Mouse (Mus musculus) liver, embryonic 11.5 days (tissue): ENCODE results near the gene Cirbp. TPM values are rescaled to one million over a fixed set of nuclear protein-coding genes. Genes with fewer than 3 reads are reported as not detected.

ENCODE experiments used
- ATAC-seq: fragments of 200-750 bp; cut with Nextera tagmentation; replicated peaks from 2 replicates; pipeline ENCODE4 v1.8.0; 2017; ENCODE audit warnings: moderate number of reproducible peaks, mild to moderate bottlenecking, moderate TSS enrichment, moderate library complexity; ENCODE audit not compliant: low FRiP score
- DNase-seq: peaks from one replicate; pipeline ENCODE4 v3.0.0-alpha.2; 2017; ENCODE audit warnings: low spot score
- H3K27ac ChIP-seq: fragments of 300-500 bp; sonication (generic); 2 replicates; pipeline ENCODE4 v1.5.1; 2014; ENCODE audit warnings: mild to moderate bottlenecking, low read depth, low read length, control low read depth
- H3K27me3 ChIP-seq: fragments of 300-500 bp; sonication (generic); replicated peaks from 2 replicates; pipeline ENCODE4 v1.6.1; 2014; ENCODE audit warnings: low read length, mixed read lengths; ENCODE audit not compliant: control insufficient read depth, insufficient read depth
- H3K36me3 ChIP-seq: fragments of 300-500 bp; sonication (generic); 2 replicates; pipeline ENCODE4 v1.6.1; 2014; ENCODE audit warnings: mild to moderate bottlenecking, low read length, moderate library complexity, mixed read lengths; ENCODE audit not compliant: control insufficient read depth, insufficient read depth
- H3K4me1 ChIP-seq: fragments of 300-500 bp; sonication (generic); replicated peaks from 2 replicates; pipeline ENCODE4 v1.6.1; 2014; ENCODE audit warnings: low read length, mixed read lengths; ENCODE audit not compliant: control insufficient read depth, insufficient read depth
- H3K4me2 ChIP-seq: fragments of 300-500 bp; sonication (generic); 2 replicates; pipeline ENCODE4 v1.6.1; 2014; ENCODE audit warnings: mild to moderate bottlenecking, control low read depth, moderate library complexity
- H3K4me3 ChIP-seq: fragments of 300-500 bp; sonication (generic); 2 replicates; pipeline ENCODE4 v1.5.1; 2014; ENCODE audit warnings: low read depth, low read length, control low read depth
- H3K9ac ChIP-seq: fragments of 300-500 bp; sonication (generic); 2 replicates; pipeline ENCODE4 v1.6.1; 2014; ENCODE audit warnings: low read depth, low read length, control low read depth
- H3K9me3 ChIP-seq: fragments of 300-500 bp; sonication (generic); 2 replicates; pipeline ENCODE4 v1.6.1; 2016; ENCODE audit warnings: low read length, inconsistent platforms, mixed read lengths; ENCODE audit not compliant: control insufficient read depth
- WGBS: fragments of 180-500 bp; shearing (Covaris S2); extraction: QIAGEN DNeasy Blood & Tissue Kit; methylation state at CpG from one replicate; pipeline ENCODE4 v1.1.7; 2014; 5-methylcytosine and 5-hydroxymethylcytosine counted together
- polyA plus RNA-seq: library from polyadenylated mRNA; unstranded; fragments of >200 nt; fragmentation: Nextera tagmentation; extraction: Ambion mirVana; gene quantifications from 2 replicates; pipeline ENCODE4 v1.2.1, GENCODE M21; 2014

Cirbp gene
- polyA plus RNA-seq, 1 experiment from 2014 or later = 25.1 TPM

GRCm38 (mm10) chr10:80140666-80141035, 25.1 kb upstream of the Cirbp start, which contains the start of gene Cbarp:
Gene Cbarp (minus strand): TSS chr10:80140835.
- Histone ChIP-seq H3K9me3 (no peaks in the 10 kb centered on the region), H3K27me3 (peaks cover 31% of the 10 kb centered on the region), H3K4me1 (peaks cover 54% of the 10 kb centered on the region), H3K4me2 (peak within 1 kb of the TSS; percentile 100), H3K4me3 (peak within 1 kb of the TSS; percentile 80), H3K36me3 (peaks cover 22% of the 10 kb centered on the region), H3K27ac (peak within 1 kb of the TSS; percentile 88), H3K9ac (peak within 1 kb of the TSS; percentile 63)
- no peak for ATAC-seq
- WGBS = 69% methylated on average over 10 of the region's 10 CpGs
- DNase-seq = no peak

GRCm38 (mm10) chr10:80141243-80141642, 24.5 kb upstream of the Cirbp start:
- Histone ChIP-seq H3K27me3 (peaks cover 26% of the 10 kb centered on the region), H3K27ac (peak overlapping the region; percentile 88), H3K9me3 (no peaks in the 10 kb centered on the region), H3K4me3 (peak overlapping the region; percentile 80), H3K9ac (peak overlapping the region; percentile 63), H3K36me3 (peaks cover 27% of the 10 kb centered on the region), H3K4me1 (peaks cover 60% of the 10 kb centered on the region), H3K4me2 (peak overlapping the region; percentile 75)
- peak; percentile 80 for ATAC-seq
- 0% methylated on average over 29 of the region's 29 CpGs for WGBS
- DNase-seq = peak; percentile 96

GRCm38 (mm10) chr10:80141786-80142529, 23.8 kb upstream of the Cirbp start:
- Histone ChIP-seq H3K36me3 (peaks cover 29% of the 10 kb centered on the region), H3K9me3 (no peaks in the 10 kb centered on the region), H3K27ac (peak overlapping the region; percentile 88), H3K27me3 (peaks cover 19% of the 10 kb centered on the region), H3K9ac (peak overlapping the region; percentile 90), H3K4me1 (peaks cover 61% of the 10 kb centered on the region), H3K4me2 (peak overlapping the region; percentile 75), H3K4me3 (peak overlapping the region; percentile 80)
- peak; percentile 83 for ATAC-seq
- DNase-seq = peak; percentile 89
- 1% methylated on average over 43 of the region's 43 CpGs for WGBS

GRCm38 (mm10) chr10:80142530-80142925, 23.3 kb upstream of the Cirbp start:
- no peaks in the 10 kb centered on the region for H3K9me3 ChIP-seq
- peaks cover 13% of the 10 kb centered on the region for H3K27me3 ChIP-seq
- H3K27ac ChIP-seq = peak overlapping the region; percentile 88
- ATAC-seq = peak; percentile 7; the same call in 1 of the 2 replicates
- DNase-seq = no peak
- H3K9ac ChIP-seq = peak overlapping the region; percentile 90
- peak overlapping the region; percentile 75 for H3K4me2 ChIP-seq
- peak overlapping the region; percentile 80 for H3K4me3 ChIP-seq
- H3K4me1 ChIP-seq = peaks cover 61% of the 10 kb centered on the region
- WGBS = 1% methylated on average over 15 of the region's 15 CpGs
- peaks cover 29% of the 10 kb centered on the region for H3K36me3 ChIP-seq

DNA sequence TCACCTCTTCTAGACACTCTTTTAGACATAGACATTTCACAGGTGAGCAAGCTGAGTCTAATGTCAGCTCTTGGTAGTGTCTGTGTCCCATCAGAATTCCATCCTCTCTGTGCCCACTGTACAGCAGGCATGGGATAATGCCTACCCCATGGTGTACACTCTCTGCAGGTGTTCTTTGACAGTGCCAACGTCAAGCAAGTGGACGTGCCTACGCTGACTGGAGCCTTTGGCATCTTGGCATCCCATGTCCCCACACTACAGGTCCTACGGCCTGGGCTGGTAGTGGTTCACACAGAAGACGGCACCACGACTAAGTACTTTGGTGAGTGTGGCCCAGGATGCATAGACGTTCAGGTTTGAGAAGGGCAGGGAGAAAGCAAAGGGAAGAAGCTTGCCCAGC, 22.1 kb upstream of the Cirbp start:
- 95% methylated on average over 7 of the region's 7 CpGs for WGBS
- Histone ChIP-seq H3K27me3 (peaks cover 4% of the 10 kb centered on the region; the same call in 1 of the 2 replicates), H3K27ac (no peak overlapping the region), H3K4me2 (peak overlapping the region; percentile 75), H3K4me1 (peaks cover 55% of the 10 kb centered on the region), H3K36me3 (peaks cover 29% of the 10 kb centered on the region), H3K9me3 (no peaks in the 10 kb centered on the region), H3K4me3 (peak overlapping the region; percentile 80), H3K9ac (no peak overlapping the region)
- ATAC-seq (no peak), DNase-seq (no peak)

DNA sequence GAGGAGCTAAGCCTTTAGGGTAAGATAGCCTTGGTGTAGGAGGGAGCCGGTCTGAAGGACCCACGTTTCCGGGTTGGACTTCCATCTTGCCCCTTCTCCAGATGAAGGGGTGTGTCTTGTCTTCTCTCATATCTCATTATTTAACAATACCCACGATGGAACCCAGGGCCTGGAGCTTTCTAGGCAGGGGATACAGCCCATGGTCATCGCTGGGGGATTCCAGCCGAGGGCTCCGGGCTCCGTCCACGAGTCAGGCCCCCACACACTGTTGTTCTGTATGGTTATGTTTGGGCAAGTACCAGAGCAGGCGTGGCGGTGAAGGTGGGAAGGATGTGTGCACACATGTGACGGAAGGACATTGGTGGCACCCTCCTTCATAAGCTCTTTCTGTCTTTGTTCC, 21.6 kb upstream of the Cirbp start:
- DNase-seq (no peak), ATAC-seq (no peak)
- 91% methylated on average over 12 of the region's 12 CpGs for WGBS
- Histone ChIP-seq H3K9me3 (no peaks in the 10 kb centered on the region), H3K4me2 (no peak overlapping the region), H3K36me3 (peaks cover 29% of the 10 kb centered on the region), H3K4me3 (no peak overlapping the region), H3K27ac (no peak overlapping the region), H3K4me1 (peaks cover 54% of the 10 kb centered on the region), H3K27me3 (0 out of 2 replicates have a peak, but pooled peaks cover 3% of the 10 kb centered on the region), H3K9ac (no peak overlapping the region)

GRCm38 (mm10) chr10:80144864-80145838, 20.6 kb upstream of the Cirbp start:
- ATAC-seq (no peak), DNase-seq (peak; percentile 46)
- H3K27me3 ChIP-seq = no peaks in the 10 kb centered on the region
- H3K9me3 ChIP-seq = no peaks in the 10 kb centered on the region
- H3K4me1 ChIP-seq = peaks cover 51% of the 10 kb centered on the region
- H3K4me2 ChIP-seq = peak overlapping the region; percentile 19; the same call in 1 of the 2 replicates
- H3K36me3 ChIP-seq = peaks cover 33% of the 10 kb centered on the region
- WGBS = 80% methylated on average over 20 of the region's 20 CpGs
- no peak overlapping the region for H3K4me3 ChIP-seq
- H3K27ac ChIP-seq = peak overlapping the region; percentile 99
- H3K9ac ChIP-seq = 0 out of 2 replicates have a peak overlapping the region, but pooled peaks have one; percentile 49

GRCm38 (mm10) chr10:80145896-80146295, 19.9 kb upstream of the Cirbp start:
- Histone ChIP-seq H3K4me3 (no peak overlapping the region), H3K36me3 (peaks cover 33% of the 10 kb centered on the region), H3K27me3 (no peaks in the 10 kb centered on the region), H3K4me1 (peaks cover 51% of the 10 kb centered on the region), H3K27ac (peak overlapping the region; percentile 99), H3K9ac (peak overlapping the region; percentile 49), H3K9me3 (no peaks in the 10 kb centered on the region), H3K4me2 (peak overlapping the region; percentile 19; the same call in 1 of the 2 replicates)
- WGBS = 85% methylated on average over 6 of the region's 6 CpGs
- no peak for ATAC-seq
- DNase-seq = no peak
